Mouse (Mus musculus) heart, postnatal 0 days (tissue): Measurements from ENCODE around the gene Baz1a.

Experiments
- CTCF ChIP-seq: IDR thresholded peaks from 2 replicates; pipeline ENCODE4 v1.5.1; 2016; ENCODE audit warnings: antibody characterized with exemption, control low read depth, low read depth
- EP300 ChIP-seq: IDR thresholded peaks from 2 replicates; pipeline ENCODE4 v1.6.1; 2016; ENCODE audit warnings: antibody characterized with exemption, low read depth

DNA sequence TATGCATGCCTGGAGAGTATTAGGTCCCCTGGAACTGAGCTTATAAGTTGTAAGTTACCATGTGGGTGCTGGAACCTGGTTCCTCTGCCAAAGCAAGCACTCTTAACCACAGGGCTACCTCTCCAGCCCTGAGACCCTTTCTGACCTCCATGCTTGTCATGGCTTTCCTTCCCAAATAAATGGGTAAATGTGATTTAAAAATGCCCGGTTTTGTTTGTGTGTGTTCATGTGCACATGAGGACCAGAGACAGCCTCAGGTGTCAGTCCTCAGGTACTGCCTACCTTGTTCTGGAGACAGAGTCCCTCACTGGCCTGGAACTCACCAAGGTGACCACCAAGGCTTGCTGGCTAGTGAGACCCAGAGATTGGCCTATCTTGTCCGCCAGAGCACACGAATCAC, 9.8 kb downstream of the Baz1a start:
- no peak for TF ChIP-seq EP300
- no peak for TF ChIP-seq CTCF
